Comparison of ENCODE assay signal across 26 mouse cellular contexts in genomic region chr12:26789336-26789846, GRCm38 (mm10).
DNase-seq lines count a peak whose midpoint lies in the region; ATAC-seq lines count a peak whose summit lies in the region.
"Had no signal": no experiment of that assay in that cellular context is flagged by ENCODE, and none has a peak within 500 bp of the region (broad histone marks: within the 10 kb centered on the region; RNA-seq: fewer than 3 reads in every experiment).

No protein-coding gene starts in this region.

- no peaks in the 10 kb centered on the region; the same call in 1 of the 2 replicates for H3K4me1 ChIP-seq in forebrain, embryonic 14.5 days (ENCODE audit: control insufficient read depth, insufficient read depth, low read length)
- peaks cover 12% of the 10 kb centered on the region for H3K4me1 ChIP-seq in forebrain, embryonic 15.5 days
- no peaks in the 10 kb centered on the region for H3K4me1 ChIP-seq in hindbrain, embryonic 14.5 days (replicated peaks; ENCODE audit: control insufficient read depth, insufficient read depth, low read length)
- H3K4me1 ChIP-seq in hindbrain, embryonic 16.5 days (ENCODE audit: control insufficient read depth, insufficient read depth, low read depth, low read length): no peaks in the 10 kb centered on the region
- no peaks in the 10 kb centered on the region; the same call in 1 of the 2 replicates for H3K4me1 ChIP-seq in midbrain, embryonic 16.5 days (ENCODE audit: control insufficient read depth, insufficient read depth, low read length)
- no peaks in the 10 kb centered on the region for H3K4me1 ChIP-seq in midbrain, embryonic 10.5 days
- H3K4me1 ChIP-seq: embryonic facial prominence, embryonic 12.5 days; embryonic facial prominence, embryonic 15.5 days; heart, embryonic 12.5 days had no signal

- no peak overlapping the region for H3K9ac ChIP-seq in forebrain, embryonic 14.5 days (ENCODE audit: low read length)
- no peak overlapping the region for H3K9ac ChIP-seq in forebrain, embryonic 15.5 days (replicated peaks)
- H3K9ac ChIP-seq in hindbrain, embryonic 14.5 days: no peak overlapping the region
- no peak overlapping the region for H3K9ac ChIP-seq in hindbrain, embryonic 16.5 days (ENCODE audit: low read depth, low read length)
- no peak overlapping the region for H3K9ac ChIP-seq in midbrain, embryonic 16.5 days (ENCODE audit: low read depth, low read length)
- H3K9ac ChIP-seq: embryonic facial prominence, embryonic 12.5 days; embryonic facial prominence, embryonic 15.5 days; heart, embryonic 12.5 days; heart, embryonic 15.5 days had no signal

- no peak for ATAC-seq in forebrain, embryonic 14.5 days
- no peak for ATAC-seq in forebrain, embryonic 15.5 days (replicated peaks)
- ATAC-seq in hindbrain, embryonic 14.5 days (ENCODE audit: low FRiP score): no peak
- ATAC-seq in hindbrain, embryonic 16.5 days: no peak
- ATAC-seq in midbrain, embryonic 16.5 days: no peak
- ATAC-seq: forebrain, embryonic 16.5 days; hindbrain, postnatal 0 days; inflammation-experienced regulatory T-cells, adult 6 months; intestine, embryonic 16.5 days had no signal

- H3K36me3 ChIP-seq in forebrain, embryonic 14.5 days (ENCODE audit: control insufficient read depth, insufficient read depth, low read length): no peaks in the 10 kb centered on the region
- H3K36me3 ChIP-seq in forebrain, embryonic 15.5 days: no peaks in the 10 kb centered on the region
- H3K36me3 ChIP-seq in hindbrain, embryonic 14.5 days (replicated peaks; ENCODE audit: control insufficient read depth, insufficient read depth): no peaks in the 10 kb centered on the region
- H3K36me3 ChIP-seq in hindbrain, embryonic 16.5 days (ENCODE audit: control insufficient read depth, insufficient read depth, low read length): no peaks in the 10 kb centered on the region
- no peaks in the 10 kb centered on the region for H3K36me3 ChIP-seq in midbrain, embryonic 16.5 days (ENCODE audit: control insufficient read depth, insufficient read depth, low read length)
- H3K36me3 ChIP-seq in midbrain, embryonic 10.5 days: no peaks in the 10 kb centered on the region
- H3K36me3 ChIP-seq: embryonic facial prominence, embryonic 12.5 days; embryonic facial prominence, embryonic 15.5 days; heart, embryonic 12.5 days; heart, embryonic 15.5 days; hindbrain, embryonic 10.5 days had no signal

- WGBS in forebrain, embryonic 14.5 days: 88% methylated on average over 10 of the region's 10 CpGs
- 84% methylated on average over 10 of the region's 10 CpGs for WGBS in forebrain, embryonic 15.5 days
- 81% methylated on average over 10 of the region's 10 CpGs for WGBS in hindbrain, embryonic 14.5 days
- WGBS in hindbrain, embryonic 16.5 days: 76% methylated on average over 10 of the region's 10 CpGs
- 62% methylated on average over 10 of the region's 10 CpGs for WGBS in midbrain, embryonic 16.5 days
- 92% methylated on average over 10 of the region's 10 CpGs for WGBS in midbrain, embryonic 10.5 days

- no peaks in the 10 kb centered on the region for H3K9me3 ChIP-seq in forebrain, embryonic 14.5 days (replicated peaks; ENCODE audit: control insufficient read depth, low read length)
- no peaks in the 10 kb centered on the region for H3K9me3 ChIP-seq in forebrain, embryonic 15.5 days
- H3K9me3 ChIP-seq in hindbrain, embryonic 14.5 days (ENCODE audit: control insufficient read depth, low read length): no peaks in the 10 kb centered on the region
- H3K9me3 ChIP-seq in hindbrain, embryonic 16.5 days (ENCODE audit: control insufficient read depth, low read length): no peaks in the 10 kb centered on the region
- H3K9me3 ChIP-seq in midbrain, embryonic 16.5 days (replicated peaks; ENCODE audit: control insufficient read depth, low read length, poor library complexity, severe bottlenecking): no peaks in the 10 kb centered on the region
- no peaks in the 10 kb centered on the region for H3K9me3 ChIP-seq in midbrain, embryonic 10.5 days (replicated peaks)
- H3K9me3 ChIP-seq: embryonic facial prominence, embryonic 12.5 days; embryonic facial prominence, embryonic 15.5 days; heart, embryonic 12.5 days; heart, embryonic 15.5 days; hindbrain, embryonic 10.5 days had no signal

- H3K4me3 ChIP-seq in forebrain, embryonic 14.5 days (ENCODE audit: low read depth, low read length): no peak overlapping the region
- no peak overlapping the region for H3K4me3 ChIP-seq in forebrain, embryonic 15.5 days
- H3K4me3 ChIP-seq in hindbrain, embryonic 14.5 days (replicated peaks; ENCODE audit: low read length): no peak overlapping the region
- no peak overlapping the region for H3K4me3 ChIP-seq in hindbrain, embryonic 16.5 days (ENCODE audit: low read length)
- H3K4me3 ChIP-seq in midbrain, embryonic 16.5 days (ENCODE audit: low read depth, low read length): no peak overlapping the region
- H3K4me3 ChIP-seq in midbrain, embryonic 10.5 days: no peak overlapping the region
- H3K4me3 ChIP-seq: embryonic facial prominence, embryonic 12.5 days; embryonic facial prominence, embryonic 15.5 days; heart, embryonic 12.5 days; heart, embryonic 15.5 days; hindbrain, embryonic 10.5 days had no signal

- H3K27me3 ChIP-seq in forebrain, embryonic 14.5 days (replicated peaks; ENCODE audit: control insufficient read depth, insufficient read depth, low read length): no peaks in the 10 kb centered on the region
- H3K27me3 ChIP-seq in forebrain, embryonic 15.5 days: no peaks in the 10 kb centered on the region
- no peaks in the 10 kb centered on the region for H3K27me3 ChIP-seq in hindbrain, embryonic 14.5 days (ENCODE audit: control insufficient read depth, insufficient read depth, low read length)
- no peaks in the 10 kb centered on the region for H3K27me3 ChIP-seq in hindbrain, embryonic 16.5 days (replicated peaks; ENCODE audit: control insufficient read depth, insufficient read depth, low read length)
- H3K27me3 ChIP-seq in midbrain, embryonic 16.5 days (ENCODE audit: control insufficient read depth, insufficient read depth, low read depth, low read length): no peaks in the 10 kb centered on the region
- no peaks in the 10 kb centered on the region for H3K27me3 ChIP-seq in midbrain, embryonic 10.5 days (ENCODE audit: low read depth, poor library complexity, severe bottlenecking)
- H3K27me3 ChIP-seq: embryonic facial prominence, embryonic 12.5 days; embryonic facial prominence, embryonic 15.5 days; heart, embryonic 12.5 days; heart, embryonic 15.5 days had no signal

- no peak overlapping the region for H3K27ac ChIP-seq in forebrain, embryonic 14.5 days (ENCODE audit: low read depth, low read length)
- no peak overlapping the region for H3K27ac ChIP-seq in forebrain, embryonic 15.5 days (replicated peaks)
- H3K27ac ChIP-seq in hindbrain, embryonic 14.5 days: no peak overlapping the region
- H3K27ac ChIP-seq in hindbrain, embryonic 16.5 days (ENCODE audit: low read depth, low read length): no peak overlapping the region
- H3K27ac ChIP-seq in midbrain, embryonic 16.5 days (ENCODE audit: low read length): peak overlapping the region; percentile 25; the same call in 1 of the 2 replicates
- H3K27ac ChIP-seq in midbrain, embryonic 10.5 days (replicated peaks): no peak overlapping the region
- H3K27ac ChIP-seq: embryonic facial prominence, embryonic 12.5 days; embryonic facial prominence, embryonic 15.5 days; heart, embryonic 15.5 days; hindbrain, embryonic 10.5 days; hindbrain, postnatal 0 days had no signal

- no peak overlapping the region for H3K4me2 ChIP-seq in forebrain, embryonic 14.5 days (ENCODE audit: low read length)
- no peak overlapping the region for H3K4me2 ChIP-seq in forebrain, embryonic 15.5 days (replicated peaks)
- no peak overlapping the region for H3K4me2 ChIP-seq in hindbrain, embryonic 14.5 days (replicated peaks)
- H3K4me2 ChIP-seq in hindbrain, embryonic 16.5 days (ENCODE audit: low read length): no peak overlapping the region
- H3K4me2 ChIP-seq in midbrain, embryonic 16.5 days (ENCODE audit: low read length): no peak overlapping the region
- H3K4me2 ChIP-seq: embryonic facial prominence, embryonic 12.5 days; embryonic facial prominence, embryonic 15.5 days; heart, embryonic 12.5 days; heart, embryonic 15.5 days had no signal

- DNase-seq in forebrain, embryonic 14.5 days (ENCODE audit: low spot score): peak; percentile 27
- peak; percentile 18 for DNase-seq in hindbrain, embryonic 14.5 days (ENCODE audit: low spot score)
- DNase-seq in midbrain, embryonic 10.5 days (ENCODE audit: low spot score): no peak
- DNase-seq: adrenal gland, adult 2 months; adrenal gland, postnatal 14 days; B cell, adult 2 months; cerebellum, adult 11-12 months; cerebellum, adult 8-10 months; cerebellum, postnatal 14 days; gastrocnemius, postnatal 10 days; gastrocnemius, postnatal 36 days; heart, postnatal 10 days; heart, postnatal 36 days; kidney, adult 18-20 months had no signal
